Mouse (Mus musculus): ENCODE measurements around the gene Mgea5. TPM values are rescaled to one million over a fixed set of nuclear protein-coding genes. Genes with fewer than 3 reads are reported as not detected.
A peak's percentile ranks its signal among the peaks of the same experiment; 100 is the strongest.

The Mgea5 gene
- polyA plus RNA-seq, 1 experiment from 2014 or later: 63.9 TPM

DNA sequence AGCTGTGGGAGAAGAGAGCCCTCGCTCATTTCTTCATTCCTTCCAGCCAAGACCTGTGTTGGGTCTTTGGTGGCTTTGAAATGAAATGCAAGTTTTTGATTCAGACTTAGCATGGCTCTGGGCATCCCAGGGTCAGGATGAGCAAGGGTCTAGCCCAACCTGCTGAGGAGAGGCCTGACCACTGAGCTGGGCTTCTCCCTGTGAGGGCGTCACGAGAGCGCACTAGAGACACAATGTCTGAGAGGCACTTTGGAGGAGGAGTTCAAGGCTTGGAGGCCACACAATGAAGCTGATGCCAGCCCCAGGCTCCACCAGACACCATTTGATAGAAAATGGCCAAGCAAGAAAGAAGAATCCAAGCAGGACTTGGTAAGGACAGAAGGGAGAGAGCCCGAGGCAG lies 49.4 kb downstream of the Mgea5 start:
- H3K27me3 ChIP-seq (ENCODE audit: poor library complexity, severe bottlenecking): peaks cover 97% of the 10 kb centered on the region
- H3K27ac ChIP-seq: no peak overlapping the region
- 70% methylated on average over 5 of the region's 5 CpGs for WGBS
- H3K4me3 ChIP-seq: no peak overlapping the region
- H3K4me1 ChIP-seq: peaks cover 56% of the 10 kb centered on the region
- H3K9me3 ChIP-seq: no peaks in the 10 kb centered on the region; the same call in 1 of the 2 replicates
- no peak for DNase-seq (ENCODE audit: extremely low spot score, low spot score)
- H3K36me3 ChIP-seq (replicated peaks): no peaks in the 10 kb centered on the region

- no peak for DNase-seq (ENCODE audit: extremely low spot score, low spot score)
- no peak overlapping the region for H3K4me3 ChIP-seq
- no peaks in the 10 kb centered on the region; the same call in 1 of the 2 replicates for H3K9me3 ChIP-seq
- 13% methylated on average over 10 of the region's 10 CpGs for WGBS
- H3K4me1 ChIP-seq: peaks cover 55% of the 10 kb centered on the region
- peaks cover 97% of the 10 kb centered on the region for H3K27me3 ChIP-seq (ENCODE audit: poor library complexity, severe bottlenecking)
- H3K27ac ChIP-seq: no peak overlapping the region
- H3K36me3 ChIP-seq (replicated peaks): no peaks in the 10 kb centered on the region
Measured at GRCm38 (mm10) chr19:45733564-45733963, 50.1 kb downstream of the Mgea5 start.

DNA sequence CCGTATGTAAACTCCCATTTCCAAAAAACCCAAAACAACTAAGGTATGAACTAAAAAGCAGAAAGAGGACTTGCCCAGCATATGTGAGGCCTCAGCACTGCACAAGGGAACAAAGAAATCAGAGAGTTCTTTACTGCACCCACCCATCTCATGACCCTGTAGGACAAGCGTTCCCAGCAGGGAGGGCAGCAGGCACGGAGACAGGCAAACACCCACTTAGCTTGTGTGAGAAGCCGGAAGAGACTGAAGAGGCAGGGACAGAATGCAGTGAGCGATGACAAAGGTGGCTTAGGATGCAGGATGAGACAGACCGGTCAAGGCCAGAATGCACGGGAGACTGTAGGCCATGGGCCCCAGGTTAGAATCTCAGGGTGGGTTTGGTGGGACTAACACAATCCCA lies 52.0 kb downstream of the Mgea5 start:
- H3K27me3 ChIP-seq (ENCODE audit: poor library complexity, severe bottlenecking): peaks cover 94% of the 10 kb centered on the region
- H3K4me3 ChIP-seq: no peak overlapping the region
- H3K36me3 ChIP-seq (replicated peaks): no peaks in the 10 kb centered on the region
- peaks cover 40% of the 10 kb centered on the region for H3K4me1 ChIP-seq
- no peak overlapping the region for H3K27ac ChIP-seq
- DNase-seq (ENCODE audit: extremely low spot score, low spot score): no peak
- 85% methylated on average over 7 of the region's 7 CpGs for WGBS
- H3K9me3 ChIP-seq: no peaks in the 10 kb centered on the region

DNA sequence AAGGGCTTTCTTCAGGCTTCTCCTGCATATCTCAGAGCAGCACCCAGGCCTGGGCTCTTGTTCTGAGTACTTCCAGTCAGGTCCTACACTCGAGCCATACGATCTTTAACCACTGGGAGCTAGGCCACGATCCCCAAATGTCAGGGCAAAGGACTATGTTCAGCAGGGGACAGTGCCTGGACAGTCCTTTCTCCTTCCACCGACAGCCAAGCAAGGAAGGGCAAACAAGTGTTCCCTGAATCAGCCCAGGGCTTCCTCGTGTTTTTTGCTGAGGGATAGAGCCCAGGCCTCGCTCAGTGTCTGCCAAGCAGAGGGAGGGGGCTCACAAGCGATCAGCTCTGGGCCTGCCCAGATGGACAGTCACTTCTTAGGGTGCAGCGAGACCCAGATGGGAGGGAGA lies 53.6 kb downstream of the Mgea5 start:
- peaks cover 35% of the 10 kb centered on the region for H3K4me1 ChIP-seq
- no peak for DNase-seq (ENCODE audit: extremely low spot score, low spot score)
- no peak overlapping the region for H3K27ac ChIP-seq
- H3K36me3 ChIP-seq (replicated peaks): no peaks in the 10 kb centered on the region
- 77% methylated on average over 8 of the region's 8 CpGs for WGBS
- H3K4me3 ChIP-seq: no peak overlapping the region
- no peaks in the 10 kb centered on the region for H3K9me3 ChIP-seq
- peaks cover 93% of the 10 kb centered on the region for H3K27me3 ChIP-seq (ENCODE audit: poor library complexity, severe bottlenecking)

GRCm38 (mm10) chr19:45727231-45727630 lies 56.4 kb downstream of the Mgea5 start:
- peaks cover 88% of the 10 kb centered on the region for H3K27me3 ChIP-seq (ENCODE audit: poor library complexity, severe bottlenecking)
- H3K4me3 ChIP-seq: no peak overlapping the region
- no peak overlapping the region for H3K27ac ChIP-seq
- H3K9me3 ChIP-seq: no peaks in the 10 kb centered on the region
- H3K36me3 ChIP-seq (replicated peaks): no peaks in the 10 kb centered on the region
- 79% methylated on average over 10 of the region's 10 CpGs for WGBS
- peaks cover 12% of the 10 kb centered on the region for H3K4me1 ChIP-seq
- no peak for DNase-seq (ENCODE audit: extremely low spot score, low spot score)

- DNase-seq (ENCODE audit: extremely low spot score, low spot score): no peak
- H3K36me3 ChIP-seq (replicated peaks): no peaks in the 10 kb centered on the region
- WGBS: 47% methylated on average over 14 of the region's 14 CpGs
- H3K9me3 ChIP-seq: no peaks in the 10 kb centered on the region
- peaks cover 88% of the 10 kb centered on the region for H3K27me3 ChIP-seq (ENCODE audit: poor library complexity, severe bottlenecking)
- H3K4me1 ChIP-seq: peaks cover 12% of the 10 kb centered on the region
- no peak overlapping the region for H3K4me3 ChIP-seq
- H3K27ac ChIP-seq: no peak overlapping the region
Measured at GRCm38 (mm10) chr19:45725677-45726277, 57.9 kb downstream of the Mgea5 start.

DNA sequence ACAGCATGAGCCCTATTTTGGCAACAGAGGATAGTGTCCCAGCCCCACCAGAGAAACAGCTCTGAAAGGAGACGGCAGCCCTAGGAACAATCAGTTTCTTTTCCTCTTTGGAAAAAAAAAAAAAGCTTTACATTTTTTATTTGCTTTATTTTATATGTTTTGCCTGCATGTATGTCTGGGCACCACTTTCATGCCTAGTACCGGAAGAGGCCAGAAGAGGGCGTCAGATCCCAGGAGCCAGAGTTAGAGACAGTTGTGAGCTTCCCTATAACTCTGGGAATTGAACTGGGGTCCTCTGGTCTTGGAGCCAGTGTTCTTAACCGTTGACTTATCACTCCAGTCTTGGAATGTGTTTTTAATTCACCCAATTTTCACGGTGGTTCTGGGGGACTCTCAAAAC lies 61.4 kb downstream of the Mgea5 start:
- Histone ChIP-seq H3K9me3 (no peaks in the 10 kb centered on the region), H3K4me3 (no peak overlapping the region), H3K36me3 (replicated peaks) (no peaks in the 10 kb centered on the region), H3K4me1 (peaks cover 27% of the 10 kb centered on the region), H3K27ac (no peak overlapping the region), H3K27me3 (ENCODE audit: poor library complexity, severe bottlenecking) (peaks cover 89% of the 10 kb centered on the region)
- WGBS: 72% methylated on average over 5 of the region's 5 CpGs
- DNase-seq (ENCODE audit: extremely low spot score, low spot score): no peak

DNA sequence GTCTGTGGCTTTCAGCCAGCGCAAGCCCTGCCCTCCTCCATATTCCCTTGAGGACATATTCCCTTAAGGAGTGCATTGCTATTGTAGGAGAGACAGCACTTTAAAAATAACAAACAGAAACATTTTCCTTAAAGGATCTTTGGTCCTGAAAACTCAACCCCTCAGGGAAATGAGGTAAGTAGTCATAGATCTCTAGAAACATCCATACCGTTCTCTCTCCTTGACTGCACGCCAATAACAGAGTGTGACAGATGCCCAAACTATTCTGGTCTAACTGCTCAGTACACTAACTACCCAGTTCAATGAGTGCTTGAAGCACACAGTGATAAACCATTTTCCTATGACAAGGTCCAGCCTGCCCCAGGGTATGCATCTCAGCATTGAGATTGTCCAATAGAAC lies 65.4 kb downstream of the Mgea5 start:
- peaks cover 90% of the 10 kb centered on the region for H3K27me3 ChIP-seq (ENCODE audit: poor library complexity, severe bottlenecking)
- no peaks in the 10 kb centered on the region for H3K9me3 ChIP-seq
- H3K27ac ChIP-seq: no peak overlapping the region
- 77% methylated on average over 3 of the region's 3 CpGs for WGBS
- H3K4me3 ChIP-seq: peak overlapping the region; percentile 31; the same call in 1 of the 2 replicates
- H3K4me1 ChIP-seq: peaks cover 38% of the 10 kb centered on the region
- no peak for DNase-seq (ENCODE audit: extremely low spot score, low spot score)
- H3K36me3 ChIP-seq (replicated peaks): no peaks in the 10 kb centered on the region

DNA sequence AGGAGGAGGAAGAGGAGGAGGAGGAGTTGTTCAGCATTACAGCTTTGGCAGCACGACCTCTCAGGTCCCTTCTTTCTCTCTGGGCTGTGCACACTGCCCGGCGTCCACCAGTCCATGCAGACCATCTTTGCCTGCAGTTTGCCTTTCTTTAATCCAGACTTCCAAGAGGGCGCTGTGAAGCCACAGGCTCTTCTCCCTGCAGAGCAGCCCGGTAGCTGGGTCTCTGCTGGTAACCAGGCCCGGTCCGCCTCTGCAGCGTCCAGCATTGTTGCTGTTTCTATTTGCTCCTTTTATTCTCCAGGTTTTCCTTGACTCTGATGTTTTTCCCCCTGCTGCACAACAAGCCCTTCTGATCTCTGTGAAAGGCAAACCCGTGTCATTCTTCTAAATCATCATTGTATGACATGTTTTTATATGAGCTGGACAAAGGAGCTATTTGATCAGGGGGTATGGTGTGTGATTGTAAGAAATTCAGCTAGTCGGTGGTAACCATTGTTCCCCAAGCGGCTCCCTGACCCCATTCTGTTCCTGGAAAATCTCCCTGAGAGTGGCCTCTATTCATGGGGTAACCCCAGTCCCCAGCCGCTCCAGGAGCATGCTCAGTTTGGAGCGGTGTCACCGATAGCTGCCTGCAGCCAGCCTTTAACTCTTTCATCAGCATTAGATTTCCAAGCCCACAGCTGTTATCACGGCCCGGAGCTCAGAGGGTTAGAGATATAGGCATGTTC lies 66.0 kb downstream of the Mgea5 start:
- peak overlapping the region; percentile 31 for H3K4me3 ChIP-seq
- 3% methylated on average over 16 of the region's 16 CpGs for WGBS

DNA sequence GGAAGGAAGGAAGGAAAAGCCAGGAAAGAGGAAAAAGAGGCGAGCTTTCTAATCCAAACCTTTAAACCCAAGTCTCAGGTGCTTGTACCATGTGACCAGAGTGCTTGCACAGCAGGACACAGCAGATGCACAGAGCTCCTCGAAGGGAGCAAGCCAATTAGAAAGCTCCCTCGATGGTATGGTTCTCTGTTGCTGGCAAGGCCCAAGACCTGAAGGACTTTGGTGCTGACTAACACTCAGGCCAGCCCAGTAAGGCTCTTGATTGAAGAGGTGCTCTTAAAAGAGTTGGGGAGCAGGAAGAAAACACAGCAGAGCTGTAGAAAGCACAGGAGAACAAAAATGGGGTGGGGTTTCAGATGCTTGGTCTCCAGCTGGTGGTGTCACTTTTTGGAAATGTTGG lies 74.9 kb downstream of the Mgea5 start:
- Histone ChIP-seq H3K9me3 (peaks cover 6% of the 10 kb centered on the region; the same call in 1 of the 2 replicates), H3K27me3 (ENCODE audit: poor library complexity, severe bottlenecking) (peaks cover 31% of the 10 kb centered on the region), H3K4me1 (peaks cover 6% of the 10 kb centered on the region), H3K4me3 (no peak overlapping the region), H3K36me3 (replicated peaks) (no peaks in the 10 kb centered on the region), H3K27ac (no peak overlapping the region)
- 72% methylated on average over 3 of the region's 3 CpGs for WGBS
- DNase-seq (ENCODE audit: extremely low spot score, low spot score): no peak

More for the DNA sequence above, 66.0 kb downstream of the Mgea5 start:
- Histone ChIP-seq H3K27ac (peak overlapping the region; percentile 54), H3K36me3 (replicated peaks) (no peaks in the 10 kb centered on the region), H3K9me3 (no peaks in the 10 kb centered on the region), H3K27me3 (ENCODE audit: poor library complexity, severe bottlenecking) (peaks cover 86% of the 10 kb centered on the region), H3K4me1 (peaks cover 38% of the 10 kb centered on the region)
- DNase-seq (ENCODE audit: extremely low spot score, low spot score): peak; percentile 65

Other genes starting within 250 kb of the Mgea5 start
- gene Poll, start 223.3 kb downstream of the Mgea5 start, polyA plus RNA-seq (2016; fragmentation: Nextera tagmentation; extraction: Ambion mirVana): 25.7 and 26.6 TPM in 2 replicates
- 52.1 and 53.5 TPM in 2 replicates for gene Gm17018, start 223.2 kb downstream of the Mgea5 start, polyA plus RNA-seq (2016; fragmentation: Nextera tagmentation; extraction: Ambion mirVana)
- 4.2 and 4.4 TPM in 2 replicates for gene Fbxw4, start 123.5 kb downstream of the Mgea5 start, polyA plus RNA-seq (2016; fragmentation: Nextera tagmentation; extraction: Ambion mirVana)
- 30.6 and 35.3 TPM in 2 replicates for gene Fgf8, start 40.9 kb downstream of the Mgea5 start, polyA plus RNA-seq (2016; fragmentation: Nextera tagmentation; extraction: Ambion mirVana)
- gene Npm3, start 34.2 kb downstream of the Mgea5 start, polyA plus RNA-seq (2016; fragmentation: Nextera tagmentation; extraction: Ambion mirVana): 10.7 and 16.1 TPM in 2 replicates
- gene Kcnip2, start 32.2 kb upstream of the Mgea5 start, polyA plus RNA-seq (2016; fragmentation: Nextera tagmentation; extraction: Ambion mirVana): 0.71 and 0.86 TPM in 2 replicates
- gene Armh3, start 214.7 kb upstream of the Mgea5 start, polyA plus RNA-seq (2016; fragmentation: Nextera tagmentation; extraction: Ambion mirVana): 16.2 and 18.5 TPM in 2 replicates
- gene Hps6, start 219.7 kb upstream of the Mgea5 start, polyA plus RNA-seq (2016; fragmentation: Nextera tagmentation; extraction: Ambion mirVana): 3.4 and 4.6 TPM in 2 replicates

Measured in forebrain, embryonic 10.5 days (tissue).